Comparison of ENCODE assay signal across 12 mouse cellular contexts in genomic region chr11:61563939-61564338, GRCm38 (mm10). TPM values are rescaled to one million over a fixed set of nuclear protein-coding genes. Genes with fewer than 3 reads are reported as not detected.
DNase-seq lines count a peak whose midpoint lies in the region; ATAC-seq and TF ChIP-seq lines count a peak whose summit lies in the region.
"Had no signal": no experiment of that assay in that cellular context is flagged by ENCODE, and none has a peak within 500 bp of the region (broad histone marks: within the 10 kb centered on the region; RNA-seq: fewer than 3 reads in every experiment).

No protein-coding gene starts in this region.

- H3K27ac ChIP-seq in heart, adult 2 months: peak overlapping the region; percentile 62
- H3K27ac ChIP-seq in forebrain, embryonic 13.5 days: no peak overlapping the region
- H3K27ac ChIP-seq in hindbrain, postnatal 0 days: no peak overlapping the region
- H3K27ac ChIP-seq: heart, embryonic 13.5 days had no signal

- no peak for TF ChIP-seq POLR2A in heart, adult 2 months (IDR thresholded peaks at IDR 0.05; ENCODE audit: insufficient read depth, low read depth, low read length)

- H3K9me3 ChIP-seq in forebrain, embryonic 13.5 days (replicated peaks): no peaks in the 10 kb centered on the region
- H3K9me3 ChIP-seq in hindbrain, postnatal 0 days (ENCODE audit: low read length): no peaks in the 10 kb centered on the region
- H3K9me3 ChIP-seq: heart, embryonic 13.5 days; megakaryocyte, embryonic 14.5 days had no signal

- peaks cover 42% of the 10 kb centered on the region for H3K4me1 ChIP-seq in heart, adult 2 months (ENCODE audit: control insufficient read depth, insufficient read depth, low read length)
- H3K4me1 ChIP-seq in forebrain, embryonic 13.5 days: 0 out of 2 replicates have a peak, but pooled peaks cover 3% of the 10 kb centered on the region
- peaks cover 6% of the 10 kb centered on the region; the same call in 1 of the 2 replicates for H3K4me1 ChIP-seq in hindbrain, postnatal 0 days (ENCODE audit: insufficient read depth, low read length)

- ATAC-seq in hematopoietic stem cell, adult 5-6 weeks (replicated peaks in 1 of 2; ENCODE audit: insufficient read depth in 1 of 2, low FRiP score in 2 of 2, low TSS enrichment in 1 of 2, low read depth in 1 of 2, poor library complexity in 2 of 2, severe bottlenecking in 2 of 2): peak; percentile 75 to 84
- no peak for ATAC-seq in forebrain, embryonic 13.5 days
- ATAC-seq in hindbrain, postnatal 0 days: no peak

- no peak overlapping the region for H3K4me2 ChIP-seq in forebrain, embryonic 13.5 days
- H3K4me2 ChIP-seq in hindbrain, postnatal 0 days (ENCODE audit: low read depth, low read length): no peak overlapping the region
- H3K4me2 ChIP-seq: heart, embryonic 13.5 days had no signal

- TF ChIP-seq EP300 in heart, adult 2 months (IDR thresholded peaks at IDR 0.05; ENCODE audit: insufficient read depth, low read depth, low read length): no peak

- intact Hi-C loops in heart, adult 2 months (cut with DNase I): no loop called here
- intact Hi-C loops in heart, postnatal 10 days (cut with DNase I): no loop called here

- no peak for TF ChIP-seq CTCF in heart, adult 2 months (IDR thresholded peaks at IDR 0.05)
- TF ChIP-seq CTCF in hindbrain, postnatal 0 days (IDR thresholded peaks at IDR 0.05; ENCODE audit: low read depth): no peak

- no peak overlapping the region for H3K9ac ChIP-seq in heart, adult 2 months (ENCODE audit: low read depth, low read length)
- H3K9ac ChIP-seq in forebrain, embryonic 13.5 days: no peak overlapping the region
- no peak overlapping the region for H3K9ac ChIP-seq in hindbrain, postnatal 0 days (replicated peaks; ENCODE audit: low read length)
- H3K9ac ChIP-seq: heart, embryonic 13.5 days had no signal

- H3K4me3 ChIP-seq in heart, adult 2 months: no peak overlapping the region
- H3K4me3 ChIP-seq in forebrain, embryonic 13.5 days: no peak overlapping the region
- no peak overlapping the region for H3K4me3 ChIP-seq in hindbrain, postnatal 0 days (ENCODE audit: low read length)
- H3K4me3 ChIP-seq: erythroblast, embryonic 14.5 days; heart, embryonic 13.5 days; megakaryocyte, embryonic 14.5 days had no signal

- peaks cover 52% of the 10 kb centered on the region for H3K36me3 ChIP-seq in heart, adult 2 months (ENCODE audit: control insufficient read depth, insufficient read depth, low read length)
- no peaks in the 10 kb centered on the region for H3K36me3 ChIP-seq in forebrain, embryonic 13.5 days (ENCODE audit: poor library complexity, severe bottlenecking)
- H3K36me3 ChIP-seq in hindbrain, postnatal 0 days (ENCODE audit: insufficient read depth, low read length): no peaks in the 10 kb centered on the region
- H3K36me3 ChIP-seq: heart, embryonic 13.5 days had no signal

- H3K27me3 ChIP-seq in heart, adult 2 months (ENCODE audit: control insufficient read depth, insufficient read depth, low read length): no peaks in the 10 kb centered on the region
- no peaks in the 10 kb centered on the region for H3K27me3 ChIP-seq in forebrain, embryonic 13.5 days
- H3K27me3 ChIP-seq in hindbrain, postnatal 0 days (ENCODE audit: insufficient read depth, low read length): no peaks in the 10 kb centered on the region
- H3K27me3 ChIP-seq: heart, embryonic 13.5 days had no signal

- DNase-seq in heart, adult 2 months: no peak
- no peak for DNase-seq in heart, postnatal 10 days
- DNase-seq in 3T3-L1 (ENCODE audit: low read depth, low spot score): peak; percentile 75
- DNase-seq in Muller cell, postnatal 12 days (ENCODE audit: inconsistent ontology term): peak; percentile 36
- no peak for DNase-seq in hindbrain, postnatal 0 days (ENCODE audit: low spot score)
- DNase-seq in layer of hippocampus, adult 8-10 months (ENCODE audit: low spot score in 2 of 2): no peak
- DNase-seq: thymus, adult 18-20 months had no signal

- WGBS in heart, adult 2 months: 22% methylated on average over 4 of the region's 4 CpGs
- whole genome bisulfite sequencing in forebrain, embryonic 13.5 days: 87% methylated on average over 4 of the region's 4 CpGs
- 87% methylated on average over 4 of the region's 4 CpGs for WGBS in hindbrain, postnatal 0 days

- peaks cover 18% of the 10 kb centered on the region for H3K79me2 ChIP-seq in heart, adult 2 months (replicated peaks; ENCODE audit: control insufficient read depth, insufficient read depth, low read length)

RNA-seq across cellular contexts. Expression of gene Epn2, which starts 15.5 kb away (rescaled TPM):
- total RNA-seq in heart, adult 2 months (2021): 10 to 100 TPM; 23.1 to 24.9 TPM
- polyA plus RNA-seq in heart, adult 2 months (2012; rRNA removed): 20.4 and 29.2 TPM in 2 replicates
- total RNA-seq in heart, postnatal 10 days (2021): 10 to 100 TPM; 36.5 to 37.4 TPM
- total RNA-seq in hematopoietic stem cell, adult 5-6 weeks (2017): 1.7 TPM in 1 of 2 replicates, not detected in the other
- polyA plus RNA-seq in forebrain, embryonic 13.5 days (2015; fragmentation: Nextera tagmentation; extraction: Ambion mirVana): 41.8 and 45.3 TPM in 2 replicates
- total RNA-seq in hindbrain, postnatal 0 days (2014; rRNA removed): 76.4 and 84.2 TPM in 2 replicates
- 56.1 and 59.9 TPM in 2 replicates for polyA plus RNA-seq in hindbrain, postnatal 0 days (2015; fragmentation: Nextera tagmentation; extraction: Ambion mirVana)
- 100 to 1,000 TPM; 123 to 157 (median 152) TPM for total RNA-seq in layer of hippocampus, adult 8-10 months (2022)
- polyA plus RNA-seq: erythroblast, embryonic 14.5 days had no signal

RNA-seq across cellular contexts. Expression of gene B9d1, which starts 59.0 kb away (rescaled TPM):
- total RNA-seq in heart, adult 2 months (2021): 1 to 10 TPM; 8.0 to 9.3 TPM
- 10.6 and 15.6 TPM in 2 replicates for polyA plus RNA-seq in heart, adult 2 months (2012; rRNA removed)
- total RNA-seq in heart, postnatal 10 days (2021): 10 to 100 TPM; 10.2 to 10.3 TPM
- 1.6 and 4.4 TPM in 2 replicates for total RNA-seq in hematopoietic stem cell, adult 5-6 weeks (2017)
- 43.4 and 48.2 TPM in 2 replicates for polyA plus RNA-seq in forebrain, embryonic 13.5 days (2015; fragmentation: Nextera tagmentation; extraction: Ambion mirVana)
- total RNA-seq in hindbrain, postnatal 0 days (2014; rRNA removed): 22.8 and 33.9 TPM in 2 replicates
- polyA plus RNA-seq in hindbrain, postnatal 0 days (2015; fragmentation: Nextera tagmentation; extraction: Ambion mirVana): 26.2 and 29.7 TPM in 2 replicates
- 10 to 100 TPM; 43.1 to 52.1 (median 47.2) TPM for total RNA-seq in layer of hippocampus, adult 8-10 months (2022)

Comparison
In these comparisons a context has a peak if more than half of its experiments do, and no peak if none do; other contexts are left out.
1. DNase-seq: peak in 3T3-L1 (single experiment) and Muller cell, postnatal 12 days (single experiment); none in heart, adult 2 months (0 of 2), heart, postnatal 10 days (0 of 2), hindbrain, postnatal 0 days (single experiment) and layer of hippocampus, adult 8-10 months (0 of 2).
2. ATAC-seq: peak in hematopoietic stem cell, adult 5-6 weeks (2 of 2); none in forebrain, embryonic 13.5 days (single experiment) and hindbrain, postnatal 0 days (single experiment).